Mouse (Mus musculus): Measurements from ENCODE around the gene 4930467E23Rik.
"Not testable (repeated sequence)": the region's sequence is repeated elsewhere in the genome, so short reads cannot be mapped to it uniquely, and the experiment has no call there.

4930467E23Rik gene

GRCm38 (mm10) chr8:19711171-19711860 lies 18.1 kb upstream of the 4930467E23Rik start:
- not testable (repeated sequence) for DNase-seq

GRCm38 (mm10) chr8:19712227-19712750 lies 17.1 kb upstream of the 4930467E23Rik start:
- DNase-seq: not testable (repeated sequence)

GRCm38 (mm10) chr8:19712816-19713215 lies 16.6 kb upstream of the 4930467E23Rik start:
- not testable (repeated sequence) for DNase-seq

GRCm38 (mm10) chr8:19713232-19713834 lies 16.0 kb upstream of the 4930467E23Rik start:
- not testable (repeated sequence) for DNase-seq

GRCm38 (mm10) chr8:19714426-19714825 lies 14.9 kb upstream of the 4930467E23Rik start:
- DNase-seq: not testable (repeated sequence)

GRCm38 (mm10) chr8:19715266-19715665 lies 14.1 kb upstream of the 4930467E23Rik start:
- not testable (repeated sequence) for DNase-seq

- DNase-seq: not testable (repeated sequence)
These were observed 11.5 kb upstream of the 4930467E23Rik start for GRCm38 (mm10) chr8:19717851-19718250.

GRCm38 (mm10) chr8:19719513-19719912 lies 9.9 kb upstream of the 4930467E23Rik start:
- not testable (repeated sequence) for DNase-seq

GRCm38 (mm10) chr8:19724871-19725270 lies 4.5 kb upstream of the 4930467E23Rik start:
- not testable (repeated sequence) for DNase-seq

- not testable (repeated sequence) for DNase-seq
These were observed 22.4 kb downstream of the 4930467E23Rik start for GRCm38 (mm10) chr8:19751773-19752172.

- not testable (repeated sequence) for DNase-seq
These were observed 24.8 kb downstream of the 4930467E23Rik start for GRCm38 (mm10) chr8:19754178-19754577.

- DNase-seq: not testable (repeated sequence)
These were observed 25.6 kb downstream of the 4930467E23Rik start for GRCm38 (mm10) chr8:19754961-19755360.

- not testable (repeated sequence) for DNase-seq
These were observed 32.3 kb downstream of the 4930467E23Rik start for GRCm38 (mm10) chr8:19761660-19762059.

- not testable (repeated sequence) for DNase-seq
These were observed 33.6 kb downstream of the 4930467E23Rik start for GRCm38 (mm10) chr8:19762860-19763592.

- not testable (repeated sequence) for DNase-seq
These were observed 36.2 kb downstream of the 4930467E23Rik start for GRCm38 (mm10) chr8:19765531-19765930.

GRCm38 (mm10) chr8:19773461-19773860 lies 44.1 kb downstream of the 4930467E23Rik start:
- DNase-seq: not testable (repeated sequence)

GRCm38 (mm10) chr8:19776311-19776710 lies 46.9 kb downstream of the 4930467E23Rik start:
- not testable (repeated sequence) for DNase-seq

- DNase-seq: not testable (repeated sequence)
These were observed 48.1 kb downstream of the 4930467E23Rik start for GRCm38 (mm10) chr8:19777500-19777899.

GRCm38 (mm10) chr8:19778126-19778525 lies 48.8 kb downstream of the 4930467E23Rik start:
- DNase-seq: not testable (repeated sequence)

GRCm38 (mm10) chr8:19778891-19779290 lies 49.5 kb downstream of the 4930467E23Rik start:
- DNase-seq: not testable (repeated sequence)

- DNase-seq: not testable (repeated sequence)
These were observed 50.8 kb downstream of the 4930467E23Rik start for GRCm38 (mm10) chr8:19780212-19780611.

- not testable (repeated sequence) for DNase-seq
These were observed 51.3 kb downstream of the 4930467E23Rik start for GRCm38 (mm10) chr8:19780658-19781057.

Measured in embryo, embryonic 11 days (tissue).